Mouse (Mus musculus) adrenal gland, adult 10 weeks (tissue): ENCODE measurements around the gene Fance. TPM values are rescaled to one million over a fixed set of nuclear protein-coding genes. Genes with fewer than 3 reads are reported as not detected.

ENCODE experiments used
- polyA plus RNA-seq: library from polyadenylated mRNA; stranded (reverse); fragments of 350-450 nt; fragmentation: Illumina TruSeq; extraction: RNeasy Lipid Tissue Mini Kit (QIAGEN cat#74804); gene quantifications from one replicate; pipeline ENCODE4 v1.2.3, GENCODE M21; 2014; ENCODE audit warnings: low read depth, low replicate concordance

The Fance gene
- polyA plus RNA-seq: not detected

DNA sequence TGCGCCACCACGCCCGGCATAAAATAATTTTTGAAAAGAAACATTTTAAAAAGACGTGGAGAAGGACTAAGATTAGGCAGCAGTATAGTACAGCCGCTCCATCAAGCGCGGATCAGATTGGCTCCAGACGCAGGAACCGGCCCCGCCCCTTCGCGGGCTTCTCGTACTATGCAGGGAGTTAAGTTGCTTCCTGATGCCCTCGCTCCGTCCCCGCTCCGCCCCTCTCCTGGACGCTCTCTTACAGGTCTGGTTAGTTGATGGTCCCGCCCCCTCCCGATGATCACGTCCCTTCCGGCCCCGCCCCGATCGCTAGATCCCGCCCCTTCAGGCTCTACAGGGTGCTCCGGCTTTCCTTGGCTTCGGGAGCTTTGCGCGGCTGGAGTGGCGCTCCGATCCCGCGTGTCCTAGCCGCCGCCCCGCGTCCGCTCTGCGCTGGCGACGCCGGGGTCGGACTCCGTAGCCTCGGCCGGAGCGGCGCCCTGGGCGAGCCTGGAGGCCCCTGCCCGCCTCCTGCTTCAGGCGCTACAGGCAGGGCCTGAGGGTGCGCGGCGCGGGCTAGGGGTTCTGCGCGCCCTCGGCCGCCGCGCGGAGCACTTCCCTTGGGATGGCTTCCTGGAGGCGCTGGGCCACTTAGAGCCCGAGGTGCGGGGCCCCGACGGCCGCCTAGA is at the start of gene Fance:
TSS of gene Fance (plus strand) at position 308 of the 668 bp plus-strand sequence.

DNA sequence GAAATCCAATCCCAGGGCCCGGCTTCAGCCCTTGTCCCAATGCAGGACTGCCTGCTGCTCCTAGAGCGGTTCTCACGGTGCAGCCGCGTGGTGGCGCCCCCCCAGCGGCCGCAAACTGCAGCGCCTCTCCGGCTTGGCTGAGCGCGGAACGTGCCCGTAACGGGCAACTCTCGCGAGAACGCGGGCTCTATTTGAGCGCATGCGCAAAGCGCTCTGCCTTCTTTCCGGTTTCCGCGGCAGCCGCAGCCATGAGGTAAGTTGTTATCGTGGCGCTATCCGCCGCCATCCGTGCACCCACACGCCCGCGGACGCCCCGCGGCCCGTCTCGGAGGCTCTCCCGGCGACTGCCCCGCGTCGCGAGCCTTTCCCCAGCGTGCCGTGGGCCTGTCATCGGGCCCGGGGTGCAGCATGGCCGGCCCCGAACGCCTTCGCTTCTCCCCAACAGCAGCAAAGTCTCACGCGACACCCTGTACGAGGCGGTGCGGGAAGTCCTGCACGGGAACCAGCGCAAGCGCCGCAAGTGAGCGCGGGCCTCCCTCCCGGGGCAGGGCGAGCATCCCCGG is 15.1 kb downstream of the Fance start, which contains the start of gene Rpl10a:
TSS of gene Rpl10a (plus strand) at position 106 of the 563 bp plus-strand sequence.

DNA sequence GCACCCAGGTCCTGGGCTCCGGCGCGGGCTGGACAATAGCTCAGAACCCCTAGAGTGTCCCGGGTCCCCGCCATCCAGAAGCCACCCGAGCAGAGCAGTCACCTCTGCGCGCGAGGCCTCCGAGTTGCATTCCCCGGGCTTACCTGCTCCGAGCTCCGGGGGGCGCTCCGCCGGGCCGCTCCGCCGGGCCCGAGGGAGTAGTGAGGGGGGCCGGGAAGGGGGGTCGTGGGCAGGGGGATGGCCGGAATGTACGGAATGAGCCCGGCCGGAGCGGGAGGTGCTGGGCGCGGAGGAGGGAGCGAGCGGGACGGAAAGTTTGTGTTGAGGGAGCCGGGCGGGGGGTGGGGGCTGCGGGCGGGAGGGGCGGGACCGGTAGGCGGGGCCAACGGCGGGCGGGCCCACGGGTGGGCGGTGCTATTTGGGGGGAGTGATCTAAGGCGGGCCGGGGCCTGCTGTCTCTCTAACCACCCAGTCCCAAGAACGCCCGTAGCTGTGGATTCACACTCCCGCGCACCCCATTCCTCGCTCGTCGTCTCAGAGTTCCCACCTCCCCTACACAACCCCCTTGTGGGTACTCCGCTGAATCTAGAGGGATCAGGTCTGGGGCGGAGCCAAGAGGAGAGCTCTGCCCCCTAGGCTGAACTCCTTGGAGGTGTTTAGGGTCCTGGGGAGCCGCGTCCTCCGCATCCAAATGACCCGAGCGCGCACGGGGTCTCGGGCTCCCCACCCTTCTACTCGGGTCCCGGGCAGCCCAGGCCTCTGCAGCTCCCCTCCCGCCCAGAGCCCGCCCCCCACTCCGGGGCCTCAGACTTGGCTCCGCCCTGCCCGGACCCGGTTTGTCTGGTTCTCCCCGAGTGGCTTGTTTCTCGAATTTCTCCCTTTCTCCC is 37.4 kb downstream of the Fance start, which contains the start of gene Tead3:
TSS of gene Tead3 (minus strand) at position 352 of the 887 bp plus-strand sequence.

DNA sequence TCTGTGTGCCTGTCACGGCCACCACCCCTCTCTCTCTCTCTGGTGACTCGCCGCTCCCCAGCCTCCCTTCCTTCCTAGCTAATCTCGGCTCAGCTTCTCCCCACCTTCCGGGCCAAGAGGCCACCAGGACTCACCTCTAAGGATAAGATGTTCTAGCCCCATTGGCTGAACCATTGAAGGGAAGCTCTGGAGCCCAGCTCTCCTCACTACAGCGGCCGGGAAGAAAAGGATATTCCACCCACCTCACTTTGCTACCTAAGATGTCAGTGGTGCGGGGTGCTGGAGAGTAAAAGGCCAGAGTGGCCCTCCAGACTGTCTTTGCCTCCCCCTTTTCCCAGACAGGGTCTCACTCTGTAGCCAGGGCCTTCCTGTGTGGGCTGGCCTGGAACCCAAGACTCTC is 51.8 kb downstream of the Fance start, which contains the start of gene Tulp1:
TSS of gene Tulp1 (minus strand) at position 101 of the 400 bp plus-strand sequence.

Other genes with a start within 250 kb of the Fance start
- gene Tcp11, start 232.9 kb upstream of the Fance start, polyA plus RNA-seq: not detected
- 4.0 TPM for gene Scube3, start 171.4 kb upstream of the Fance start, polyA plus RNA-seq
- 1.5 TPM for gene Zfp523, start 136.4 kb upstream of the Fance start, polyA plus RNA-seq
- gene Def6, start 105.7 kb upstream of the Fance start, polyA plus RNA-seq: not detected
- gene Ppard, start 80.8 kb upstream of the Fance start, polyA plus RNA-seq: 1.5 TPM
- gene Rpl10a, start 15.0 kb downstream of the Fance start, polyA plus RNA-seq: 108 TPM
- gene Tead3, start 37.3 kb downstream of the Fance start, polyA plus RNA-seq: 0.29 TPM
- not detected for gene Tulp1, start 51.7 kb downstream of the Fance start, polyA plus RNA-seq
- 60.7 TPM for gene Fkbp5, start 204.0 kb downstream of the Fance start, polyA plus RNA-seq
- not detected for gene Armc12, start 217.3 kb downstream of the Fance start, polyA plus RNA-seq
- not detected for gene Clpsl2, start 235.9 kb downstream of the Fance start, polyA plus RNA-seq
- gene Clps, start 247.2 kb downstream of the Fance start, polyA plus RNA-seq: 1.6 TPM